Mouse (Mus musculus) erythroblast, adult 5-6 weeks (primary cell): ENCODE measurements around the gene Gpatch2. TPM values are rescaled to one million over a fixed set of nuclear protein-coding genes. Genes with fewer than 3 reads are reported as not detected.

Experiments
- ATAC-seq: replicated peaks from 2 replicates; pipeline ENCODE4 v1.8.0; 2016; ENCODE audit warnings: moderate number of reproducible peaks, mild to moderate bottlenecking, moderate TSS enrichment, inconsistent platforms; ENCODE audit not compliant: poor library complexity, low FRiP score, severe bottlenecking
- total RNA-seq, 2 experiments: library from RNA; stranded (forward) in 1 of 2; stranded (reverse) in 1 of 2; fragments of 150-400 nt in 1 of 2; fragments of 200-764, 138-1000 nt in 1 of 2; gene quantifications; 2 replicates each; pipeline versions ENCODE4 v1.2.3 to v1.2.4; 2015 to 2017; ENCODE audit warnings: low replicate concordance in 2 of 2

Gpatch2 gene
- total RNA-seq (2015; ENCODE audit: low replicate concordance) (2.3 and 3.1 TPM in 2 replicates), total RNA-seq (2017; ENCODE audit: low replicate concordance) (5.0 and 8.6 TPM in 2 replicates)

DNA sequence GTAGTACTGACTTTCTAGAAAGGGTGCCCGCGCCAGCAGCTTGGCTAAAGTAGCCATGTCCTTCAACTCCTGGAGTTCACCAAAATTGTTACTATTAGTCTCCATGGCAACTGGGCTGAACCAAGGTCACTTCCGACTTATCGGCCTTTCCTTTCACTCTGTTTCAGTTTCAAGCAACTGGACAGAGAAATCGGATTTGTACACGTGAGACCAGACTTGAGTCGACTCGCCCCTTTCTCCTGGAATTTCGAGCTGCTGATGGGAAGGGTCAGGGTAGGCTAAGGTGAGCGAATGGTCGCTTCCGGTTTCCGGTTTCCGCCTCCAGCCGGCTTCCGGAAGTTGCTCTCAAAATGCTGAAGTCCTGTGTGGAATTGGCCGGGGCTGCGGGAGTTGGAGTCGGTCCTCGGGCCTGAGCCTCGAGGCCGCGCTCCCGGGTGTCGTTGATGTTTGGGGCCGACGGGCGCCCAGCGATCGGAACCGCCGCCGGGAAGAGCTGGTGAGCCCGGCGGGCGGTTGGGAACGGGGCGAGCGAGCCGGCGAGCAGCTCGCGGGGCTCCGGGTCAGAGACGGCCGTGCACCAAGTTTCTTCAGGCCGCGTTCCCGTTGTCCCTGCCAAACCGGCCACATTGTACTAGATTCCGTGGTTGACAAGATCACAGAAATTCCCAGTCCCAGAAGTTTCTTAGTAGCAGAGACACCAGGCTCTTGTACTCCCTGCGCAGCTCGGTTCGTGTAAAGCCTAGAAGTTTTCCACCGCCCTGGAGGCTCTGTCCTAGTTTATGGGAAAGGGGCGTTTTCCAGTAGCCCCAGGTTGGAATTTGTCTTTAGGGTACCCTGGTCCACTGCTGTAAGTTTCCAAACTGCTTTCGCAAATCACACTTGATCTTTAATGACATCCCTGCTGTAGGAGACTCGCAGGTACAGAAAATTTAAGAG is at the start of gene Gpatch2, which contains the start of gene Spata17:
TSS of gene Gpatch2 (plus strand) at position 328 of the 936 bp plus-strand sequence.
TSS of gene Spata17 (minus strand) at position 285 of the 936 bp plus-strand sequence.
- peak; percentile 98 for ATAC-seq

DNA sequence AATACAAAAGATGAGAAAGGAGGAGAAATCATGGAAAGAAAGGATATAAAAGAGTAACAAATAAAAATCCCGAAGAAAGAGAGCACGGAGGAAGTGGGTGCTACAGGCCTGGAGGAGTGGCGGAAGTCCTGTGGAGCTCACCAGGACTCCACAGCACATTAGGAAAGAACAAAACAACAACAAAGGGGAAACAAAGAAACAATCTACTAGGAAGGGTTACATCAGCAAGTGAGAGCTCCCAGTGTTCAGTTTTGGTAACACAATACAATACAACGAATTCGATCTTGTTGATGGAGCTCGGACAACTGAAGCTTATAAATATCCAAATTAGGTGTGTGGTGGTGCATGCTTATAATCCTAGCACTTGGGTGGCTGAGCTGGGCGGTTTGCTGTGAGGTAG is 45.7 kb upstream of the Gpatch2 start:
- no peak for ATAC-seq

DNA sequence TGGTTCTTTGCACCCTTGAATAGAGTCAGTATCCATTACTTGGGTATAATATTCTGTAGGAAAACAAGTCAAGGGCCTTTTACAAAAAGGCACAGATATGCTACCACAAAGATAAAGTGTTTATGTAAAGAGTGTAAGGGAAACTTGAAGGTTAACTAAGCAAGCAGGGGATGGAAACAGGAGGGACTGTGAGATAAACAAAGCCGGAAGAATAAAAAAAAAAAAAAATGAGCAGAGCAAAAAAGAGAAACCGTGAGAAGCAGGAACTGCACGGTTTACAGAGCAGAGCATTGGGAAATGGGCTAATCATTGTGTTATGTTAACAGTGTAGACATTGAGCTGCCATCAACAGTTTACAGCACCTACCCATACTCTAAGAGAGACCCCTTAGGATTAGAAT is 44.9 kb upstream of the Gpatch2 start:
- ATAC-seq = no peak

DNA sequence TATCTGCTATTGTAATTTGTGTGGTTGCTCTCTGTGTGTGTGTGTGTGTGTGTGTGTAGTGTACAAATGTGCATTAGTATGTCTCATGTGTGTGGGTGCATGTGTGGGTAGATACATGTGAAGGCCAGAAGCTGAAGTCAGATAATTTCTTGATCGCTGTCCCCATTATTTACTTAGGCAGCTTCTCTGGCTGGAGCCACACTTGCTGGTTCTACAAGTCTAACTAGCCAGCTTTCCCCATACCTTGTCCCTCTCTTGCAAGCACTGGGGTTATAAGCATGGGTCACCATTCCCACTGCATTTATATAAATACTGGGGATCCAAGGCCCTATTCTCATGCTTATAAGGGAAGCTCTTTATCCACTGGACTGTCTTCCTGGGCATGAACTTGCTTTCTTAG is 39.3 kb upstream of the Gpatch2 start:
- no peak for ATAC-seq

DNA sequence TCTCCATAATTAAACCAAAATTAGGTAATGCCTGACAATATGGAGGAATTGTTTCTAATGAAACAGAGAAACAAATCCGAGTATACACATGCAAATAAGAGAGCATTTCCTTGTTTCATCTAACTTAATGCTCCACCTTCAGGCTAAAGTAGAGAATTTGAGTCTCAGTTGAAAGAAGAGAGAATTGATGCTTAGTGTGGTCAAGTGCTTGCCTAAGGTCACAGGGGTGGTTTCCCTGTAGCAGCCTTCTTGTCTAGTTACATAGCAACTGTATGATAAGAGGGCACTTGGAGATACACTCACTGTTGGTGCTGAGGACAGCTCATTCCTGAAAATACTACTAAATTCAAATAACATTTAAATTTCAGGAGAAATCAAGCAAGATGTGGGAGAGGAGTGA is 36.8 kb upstream of the Gpatch2 start:
- no peak for ATAC-seq

DNA sequence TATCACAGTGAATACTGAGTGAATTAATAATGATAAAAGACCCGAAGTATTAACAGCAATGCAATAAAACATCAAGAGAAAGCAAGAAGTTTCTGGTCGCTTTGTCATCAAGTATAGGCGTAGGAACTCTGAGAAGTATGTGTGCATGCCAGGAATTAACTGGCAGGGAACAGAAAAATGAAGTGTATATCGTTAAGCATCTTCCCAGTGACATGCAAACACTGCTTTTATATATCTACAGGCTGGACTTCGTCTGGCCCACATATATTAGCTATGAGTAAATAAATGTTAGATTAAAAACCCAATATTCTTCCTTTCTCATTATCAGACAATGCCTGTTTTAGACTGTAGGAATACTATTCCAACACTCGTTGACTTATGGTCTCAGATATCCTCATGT is 9.8 kb upstream of the Gpatch2 start:
- no peak for ATAC-seq

DNA sequence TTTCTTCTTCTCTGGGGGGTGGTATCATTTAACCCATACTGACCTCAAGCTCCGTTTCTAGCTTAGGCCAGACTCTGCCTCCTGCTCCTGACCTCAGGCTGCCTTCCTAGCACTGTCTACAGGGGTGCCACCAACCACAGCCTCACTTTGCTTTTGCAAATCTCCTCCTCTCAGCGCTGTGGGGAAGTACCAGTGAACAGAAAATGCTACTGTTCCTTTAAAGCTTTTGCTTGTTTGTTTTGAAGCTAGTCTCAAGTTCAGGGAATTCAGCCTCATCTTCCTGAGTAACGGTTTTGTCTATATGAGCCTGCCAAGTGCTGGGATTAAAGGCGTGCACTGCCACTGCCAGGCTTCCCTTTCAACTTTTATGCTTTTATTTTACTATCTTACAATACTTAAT is 5.8 kb upstream of the Gpatch2 start:
- ATAC-seq = no peak

DNA sequence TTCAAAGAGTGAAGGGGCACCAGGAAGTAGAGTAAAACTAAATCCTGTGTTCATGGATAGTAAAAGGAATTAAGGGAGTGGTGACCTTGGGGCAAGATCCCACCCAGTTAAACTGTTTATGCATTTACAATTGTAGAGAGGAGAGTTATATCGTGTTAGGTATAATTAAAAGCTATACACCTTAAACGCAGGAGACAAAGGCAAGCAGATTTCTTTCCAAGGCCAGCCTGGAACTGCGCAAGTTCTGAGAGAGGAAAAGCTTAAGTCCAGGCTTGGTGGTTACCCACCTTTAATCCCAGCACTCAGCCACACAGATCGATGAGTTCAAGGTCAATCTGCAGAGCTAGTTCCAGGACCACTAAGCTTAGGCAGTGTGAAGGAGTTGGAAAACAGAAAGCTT is 4.6 kb upstream of the Gpatch2 start:
- no peak for ATAC-seq

DNA sequence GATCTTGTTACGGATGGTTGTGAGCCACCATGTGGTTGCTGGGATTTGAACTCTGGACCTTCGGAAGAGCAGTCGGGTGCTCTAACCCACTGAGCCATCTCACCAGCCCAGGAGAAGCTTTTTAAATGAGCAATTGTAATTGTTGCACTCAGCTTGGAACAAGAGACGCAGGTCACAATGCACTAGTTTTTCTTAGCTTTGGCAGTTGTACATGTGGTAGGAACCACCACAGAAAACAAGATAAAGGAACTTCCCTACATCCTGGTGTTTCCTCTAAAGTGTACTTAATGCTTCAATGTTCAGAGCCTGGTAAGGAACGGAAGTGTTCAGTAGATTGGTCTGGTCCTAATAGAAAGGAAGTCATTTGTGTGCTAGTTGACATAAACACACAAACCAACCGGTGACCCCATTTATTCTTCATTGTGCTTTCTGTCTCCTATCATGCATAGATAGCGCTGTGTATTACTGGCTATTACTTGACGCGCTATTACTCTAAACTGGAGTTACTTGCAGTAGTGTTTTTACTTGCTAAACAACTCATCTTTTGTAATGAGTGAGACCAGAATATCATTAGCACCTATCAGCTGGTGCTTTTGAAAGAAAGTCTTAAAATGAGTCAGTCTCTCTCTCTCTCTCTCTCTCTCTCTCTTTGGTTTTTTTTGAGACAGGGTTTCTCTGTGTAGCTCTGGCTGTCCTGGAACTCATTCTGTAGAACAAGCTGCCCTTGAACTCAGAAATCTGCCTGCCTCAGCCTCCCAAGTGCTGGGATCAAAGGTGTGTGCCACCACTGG is 1.5 kb downstream of the Gpatch2 start:
- no peak for ATAC-seq

DNA sequence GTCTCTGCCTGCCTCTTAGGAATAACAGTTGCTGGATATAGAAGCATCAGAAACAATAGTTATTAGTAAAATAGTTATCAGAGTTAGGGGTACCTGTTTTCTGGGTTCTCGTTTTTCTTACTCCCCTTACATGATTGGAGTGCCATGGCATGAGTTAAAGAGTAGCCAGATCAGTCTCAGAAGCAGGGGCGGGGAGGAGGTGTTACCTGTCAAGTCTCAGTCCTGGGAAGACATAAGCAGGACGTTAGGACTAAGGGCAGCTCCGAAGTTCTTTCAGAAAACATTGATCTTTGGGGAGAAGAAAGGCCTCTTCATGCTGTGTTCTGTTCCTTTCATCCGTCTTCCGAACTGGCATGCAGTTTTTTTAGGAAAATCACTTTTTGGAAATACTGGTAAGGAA is 5.4 kb downstream of the Gpatch2 start:
- no peak for ATAC-seq

DNA sequence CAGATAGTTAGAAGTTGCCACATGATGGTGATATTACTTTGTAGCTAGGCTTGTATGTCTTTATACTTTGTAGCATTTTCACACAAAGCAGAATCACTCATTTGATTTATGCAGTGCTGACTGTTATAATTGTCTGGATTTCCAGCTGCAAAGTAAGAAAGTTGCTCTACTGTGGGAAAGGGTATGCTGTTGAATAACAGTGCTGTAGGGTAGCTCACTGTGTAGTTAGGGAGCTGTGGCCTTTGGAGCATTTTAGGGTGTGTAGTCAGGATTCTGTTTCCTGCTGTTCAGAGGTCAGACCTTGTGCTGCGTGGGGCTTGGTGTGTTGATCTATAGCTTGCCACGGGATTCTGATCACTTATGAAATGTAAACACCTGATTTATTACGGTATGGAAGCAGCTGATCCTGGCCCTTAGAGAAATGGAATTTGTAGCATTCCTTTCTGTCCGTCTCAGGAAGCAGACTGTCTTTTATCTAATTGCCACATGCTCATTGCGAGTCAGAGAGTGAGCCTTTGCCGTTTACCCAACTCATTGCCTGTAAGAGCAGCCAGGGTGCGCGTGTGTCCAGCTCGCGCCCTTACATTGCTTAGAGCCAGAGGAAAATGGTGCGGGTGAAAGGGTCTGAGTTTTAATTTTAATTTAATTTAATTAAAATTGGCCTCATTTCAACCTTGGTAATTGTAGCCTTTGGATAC is 11.2 kb downstream of the Gpatch2 start:
- ATAC-seq = no peak

DNA sequence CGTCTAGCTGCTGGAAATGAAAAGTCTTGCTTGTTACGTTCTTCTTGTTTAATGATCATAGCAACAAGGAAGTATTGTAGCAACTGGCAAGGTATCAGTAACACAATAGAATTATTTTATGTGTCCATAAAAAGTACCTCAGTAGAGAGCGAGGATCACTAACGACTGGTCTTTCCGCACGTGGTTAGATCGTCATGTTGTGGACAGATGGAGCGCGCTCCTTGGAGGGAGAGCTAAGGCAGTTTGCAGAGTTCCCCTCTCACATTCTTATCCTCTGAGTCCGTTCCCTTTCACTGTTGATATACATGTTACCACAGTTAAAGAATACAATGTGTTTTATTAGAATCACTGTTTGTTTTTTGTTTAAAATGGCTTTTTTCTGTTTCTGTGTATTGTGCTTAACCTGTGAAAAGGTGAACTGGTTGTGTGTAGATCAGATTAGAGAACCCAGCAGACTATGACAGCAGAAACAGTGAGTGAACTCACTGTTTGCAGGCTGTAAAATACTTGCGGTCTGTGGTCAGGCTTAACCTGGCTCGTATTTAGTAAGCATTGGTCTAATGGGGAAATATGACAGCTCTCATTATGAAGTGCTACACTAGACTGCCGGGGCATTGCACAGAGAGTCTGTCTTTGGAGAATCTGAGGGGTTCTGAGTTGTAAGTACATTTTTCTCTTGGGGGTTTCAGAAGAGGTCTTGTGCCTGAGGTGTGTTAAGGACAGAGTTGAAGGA is 13.3 kb downstream of the Gpatch2 start:
- ATAC-seq = no peak

DNA sequence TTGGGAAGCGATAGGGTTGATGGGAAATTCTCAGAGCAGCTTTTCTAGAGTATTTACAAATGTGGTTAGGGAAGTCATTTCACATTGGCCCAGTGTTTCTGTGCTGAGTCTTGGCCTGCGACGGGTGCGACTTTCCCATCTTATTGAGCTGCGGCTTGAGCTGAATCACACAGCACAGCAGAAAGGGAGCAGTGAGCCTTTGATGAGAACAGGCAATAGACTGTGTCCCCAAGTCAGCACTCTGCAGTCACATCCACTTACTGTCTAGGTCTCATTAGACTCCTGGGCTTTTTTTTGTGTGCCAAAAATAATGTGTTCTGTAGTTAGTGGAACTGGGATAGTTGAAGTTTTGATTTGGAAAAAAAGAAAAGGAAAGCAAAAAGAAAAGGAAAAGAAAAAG is 14.9 kb downstream of the Gpatch2 start:
- no peak for ATAC-seq

DNA sequence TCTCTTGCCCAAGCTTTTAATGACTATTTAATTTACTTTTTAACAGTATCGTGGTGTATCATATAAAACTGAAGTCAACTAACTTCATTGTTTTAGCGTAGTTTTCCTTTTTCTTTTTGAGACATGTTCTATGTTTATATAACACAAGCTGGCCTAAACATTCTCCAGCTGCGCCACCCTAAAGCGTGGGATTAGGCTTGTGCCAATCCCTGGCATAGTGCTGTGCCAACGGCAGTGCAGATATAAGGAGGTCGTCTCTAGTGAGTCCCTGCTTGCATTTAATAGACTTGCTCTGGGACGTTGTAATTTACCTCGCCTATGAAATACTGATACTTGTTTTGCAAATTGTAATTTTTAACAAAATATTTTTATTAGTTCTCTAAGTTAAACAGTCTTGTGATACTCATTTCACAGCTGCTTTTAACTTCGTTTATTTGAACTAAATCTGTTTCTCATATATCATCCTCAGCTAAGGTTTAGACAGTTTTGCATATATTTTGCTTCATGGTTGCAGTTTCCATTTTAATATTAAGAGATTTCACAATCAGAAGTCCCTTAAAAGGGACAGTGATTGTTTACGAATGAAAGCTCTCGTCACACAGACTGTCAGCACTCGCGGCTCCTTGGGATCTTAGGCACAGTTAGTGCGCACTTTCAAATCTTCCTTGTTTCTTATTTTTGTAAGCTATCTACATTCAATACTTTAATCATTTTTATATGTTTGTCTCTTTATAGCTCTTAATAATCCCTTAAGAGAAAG is 17.1 kb downstream of the Gpatch2 start:
- ATAC-seq = no peak

DNA sequence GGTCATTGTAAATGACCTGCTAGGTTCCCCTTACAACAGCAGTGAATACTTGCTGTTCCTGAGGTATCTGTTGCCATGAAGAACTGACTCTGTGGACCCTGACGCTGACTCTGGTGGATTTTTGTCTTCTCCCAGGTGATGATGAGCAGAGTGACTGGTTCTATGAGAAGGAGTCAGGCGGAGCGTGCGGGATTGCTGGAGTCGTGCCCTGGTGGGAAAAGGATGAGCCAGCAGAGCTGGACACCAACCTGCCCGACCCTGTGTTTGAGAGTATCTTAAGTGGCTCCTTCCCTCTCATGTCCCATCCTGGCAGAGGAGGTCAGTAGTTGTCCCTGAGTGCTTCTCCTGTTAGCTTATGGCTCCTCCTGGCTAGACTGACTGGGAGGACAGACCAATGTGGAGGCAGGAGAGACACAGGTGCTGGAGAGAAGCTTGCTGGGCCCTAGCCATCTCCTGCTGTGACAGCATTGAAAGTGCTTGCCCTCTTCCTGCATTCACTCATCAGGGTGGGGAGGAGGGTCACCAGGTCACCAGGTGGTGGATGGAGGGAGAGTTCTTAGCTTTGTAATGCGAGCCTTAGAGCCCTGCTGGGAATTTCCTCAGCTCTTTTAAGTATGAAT is 17.8 kb downstream of the Gpatch2 start:
- ATAC-seq = no peak

DNA sequence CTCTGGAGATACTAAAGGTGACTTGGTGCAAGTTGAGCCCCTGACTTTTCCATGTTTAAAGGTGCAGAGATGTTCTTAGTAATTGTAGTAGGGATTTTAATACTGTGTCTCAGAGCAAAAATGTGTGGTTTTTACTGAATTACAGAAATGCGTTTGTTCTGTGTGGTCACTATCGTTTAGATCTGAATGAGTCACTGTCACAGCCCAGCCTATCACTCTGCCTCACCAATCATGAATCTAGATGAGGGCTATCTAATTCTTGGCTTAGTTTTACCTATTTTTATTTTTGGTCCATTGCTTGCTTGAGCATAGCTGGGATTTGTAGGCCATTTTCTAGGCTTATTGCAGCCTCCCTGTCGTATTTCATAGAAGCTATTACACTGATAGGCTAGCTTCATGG is 19.9 kb downstream of the Gpatch2 start:
- ATAC-seq = no peak

DNA sequence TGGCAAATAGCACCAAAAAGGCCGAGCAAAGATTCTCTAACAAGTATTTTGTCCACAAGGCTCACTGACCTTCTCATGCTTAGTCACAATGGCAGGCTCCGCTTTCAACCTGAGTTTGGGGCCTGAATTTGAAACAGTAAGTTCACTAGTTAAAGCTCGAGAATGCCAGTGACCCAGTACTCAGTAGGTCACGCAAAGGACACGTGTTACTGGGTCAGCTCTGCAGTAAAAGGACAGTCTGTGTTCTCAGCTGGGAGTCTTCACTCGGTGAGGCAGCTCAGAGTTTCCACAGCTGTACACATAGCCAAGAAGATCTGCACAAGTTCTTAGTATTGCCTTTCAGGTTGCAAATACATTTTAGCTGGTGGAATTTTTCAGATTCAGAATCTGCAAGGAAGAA is 21.0 kb downstream of the Gpatch2 start:
- no peak for ATAC-seq

DNA sequence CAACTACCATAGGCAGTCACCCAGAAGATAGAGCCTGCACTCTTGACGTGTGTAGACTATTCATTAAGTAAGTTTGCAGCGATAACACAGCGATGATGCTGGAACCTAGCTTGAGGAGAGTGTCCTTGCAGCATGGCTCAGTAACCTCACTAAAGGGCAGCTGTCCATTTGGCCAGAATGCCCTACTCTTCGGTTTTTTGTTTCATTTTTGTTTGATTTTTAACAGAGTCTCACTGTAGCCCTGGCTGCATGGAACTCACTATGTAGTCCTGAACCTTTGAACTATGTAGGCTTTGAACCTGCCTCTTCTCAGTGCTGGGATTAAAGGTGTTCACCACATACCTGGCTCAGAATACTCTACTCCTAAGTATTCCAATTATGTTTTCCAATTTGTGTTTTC is 22.8 kb downstream of the Gpatch2 start:
- no peak for ATAC-seq
